In genomic region chr19:45018351-45018831, GRCm38 (mm10) we compare ENCODE assay signal across 8 mouse cellular contexts. TPM values are rescaled to one million over a fixed set of nuclear protein-coding genes. Genes with fewer than 3 reads are reported as not detected.
DNase-seq lines count a peak whose midpoint lies in the region; ATAC-seq and TF ChIP-seq lines count a peak whose summit lies in the region.

No protein-coding gene starts in this region.

- H3K27ac ChIP-seq in cerebellum, adult 2 months (ENCODE audit: insufficient read depth, low read length), result peak overlapping the region; percentile 98
- H3K27ac ChIP-seq in heart, embryonic 14.5 days (replicated peaks in 1 of 2; ENCODE audit: control insufficient read depth in 1 of 2, insufficient read depth in 1 of 2, low read depth in 2 of 2, low read length in 2 of 2), result peak overlapping the region; percentile 98 to 100
- peak overlapping the region; percentile 82 for H3K27ac ChIP-seq in midbrain, postnatal 0 days (ENCODE audit: low read depth, low read length)

- no peaks in the 10 kb centered on the region for H3K27me3 ChIP-seq in cerebellum, adult 2 months (ENCODE audit: control insufficient read depth, insufficient read depth, low read length)
- no peaks in the 10 kb centered on the region for H3K27me3 ChIP-seq in heart, embryonic 14.5 days (ENCODE audit: control insufficient read depth, insufficient read depth, low read length)
- no peaks in the 10 kb centered on the region for H3K27me3 ChIP-seq in midbrain, postnatal 0 days (ENCODE audit: insufficient read depth, low read length)

- TF ChIP-seq POLR2A in cerebellum, adult 2 months (IDR thresholded peaks at IDR 0.05; ENCODE audit: borderline replicate concordance, insufficient read depth, low read length), result no peak

- peaks cover 16% of the 10 kb centered on the region for H3K4me1 ChIP-seq in cerebellum, adult 2 months (ENCODE audit: control insufficient read depth, insufficient read depth, low read length)
- H3K4me1 ChIP-seq in heart, embryonic 14.5 days (ENCODE audit: control insufficient read depth in 2 of 2, insufficient read depth in 2 of 2, low read length in 2 of 2), result peaks cover 23 to 46% of the 10 kb centered on the region in 2 experiments
- peaks cover 15% of the 10 kb centered on the region for H3K4me1 ChIP-seq in midbrain, postnatal 0 days (ENCODE audit: insufficient read depth, low read length)

- TF ChIP-seq CTCF in cerebellum, adult 2 months (IDR thresholded peaks at IDR 0.05; ENCODE audit: borderline replicate concordance, insufficient read depth, low read depth, low read length), result no peak
- no peak for TF ChIP-seq CTCF in midbrain, postnatal 0 days (IDR thresholded peaks at IDR 0.05)

- no peaks in the 10 kb centered on the region for H3K9me3 ChIP-seq in heart, embryonic 14.5 days (ENCODE audit: control insufficient read depth, low read length)
- no peaks in the 10 kb centered on the region for H3K9me3 ChIP-seq in midbrain, postnatal 0 days (ENCODE audit: low read length)

- peak overlapping the region; percentile 98 for H3K4me2 ChIP-seq in heart, embryonic 14.5 days (ENCODE audit: low read length)
- peak overlapping the region; percentile 88 for H3K4me2 ChIP-seq in midbrain, postnatal 0 days (ENCODE audit: low read depth, low read length, poor library complexity, severe bottlenecking)

- peak; percentile 48 to 63 for DNase-seq in cerebellum, adult 2 months
- peak; percentile 61 to 68 for DNase-seq in cerebellum, postnatal 10 days
- peak; percentile 53 to 68 for DNase-seq in kidney, postnatal 4 days
- no peak for DNase-seq in midbrain, postnatal 0 days (ENCODE audit: low spot score)
- no peak for DNase-seq in frontal cortex, postnatal 25 days (ENCODE audit: low spot score in 2 of 2)
- no peak for DNase-seq in layer of hippocampus, adult 9-10 months (ENCODE audit: low spot score)

- peaks cover 25% of the 10 kb centered on the region for H3K36me3 ChIP-seq in heart, embryonic 14.5 days (ENCODE audit: control insufficient read depth, insufficient read depth, low read length)
- no peaks in the 10 kb centered on the region; the same call in 1 of the 2 replicates for H3K36me3 ChIP-seq in midbrain, postnatal 0 days (ENCODE audit: insufficient read depth, low read length)

- peak overlapping the region; percentile 77 for H3K4me3 ChIP-seq in cerebellum, adult 2 months (replicated peaks; ENCODE audit: insufficient read depth, low read depth, low read length)
- peak overlapping the region; percentile 68 to 79 for H3K4me3 ChIP-seq in heart, embryonic 14.5 days (ENCODE audit: control insufficient read depth in 1 of 2, insufficient read depth in 1 of 2, low read depth in 1 of 2, low read length in 2 of 2)
- peak overlapping the region; percentile 72 for H3K4me3 ChIP-seq in midbrain, postnatal 0 days (ENCODE audit: low read depth, low read length)

- H3K9ac ChIP-seq in heart, embryonic 14.5 days (ENCODE audit: low read length), result peak overlapping the region; percentile 96
- peak overlapping the region; percentile 69 for H3K9ac ChIP-seq in midbrain, postnatal 0 days (replicated peaks; ENCODE audit: low read length, poor library complexity, severe bottlenecking)

- ATAC-seq in cerebellum, adult (ENCODE audit: insufficient number of reproducible peaks, low FRiP score, low TSS enrichment), result no peak
- ATAC-seq in heart, embryonic 14.5 days (ENCODE audit: insufficient number of reproducible peaks, insufficient read depth, low FRiP score, low read depth), result no peak
- ATAC-seq in midbrain, postnatal 0 days (ENCODE audit: low FRiP score), result peak; percentile 2; the same call in 1 of the 2 replicates

- 1% methylated on average over 13 of the region's 13 CpGs for WGBS in cerebellum, adult 2 months
- 0% methylated on average over 12 of the region's 13 CpGs for WGBS in heart, embryonic 14.5 days
- WGBS in midbrain, postnatal 0 days, result 0% methylated on average over 12 of the region's 13 CpGs

RNA-seq across cellular contexts. Expression of gene Lzts2, which starts 4.2 kb away (rescaled TPM):
- polyA plus RNA-seq in cerebellum, adult 2 months (2012; rRNA removed), result 54.1 and 56.3 TPM in 2 replicates
- 39.5 and 42.2 TPM in 2 replicates for polyA plus RNA-seq in heart, embryonic 14.5 days (2014; fragmentation: Nextera tagmentation; extraction: Ambion mirVana)
- 32.8 and 40.4 TPM in 2 replicates for total RNA-seq in midbrain, postnatal 0 days (2014; rRNA removed)
- polyA plus RNA-seq in midbrain, postnatal 0 days (2015; fragmentation: Nextera tagmentation; extraction: Ambion mirVana), result 12.9 TPM in 2 replicates

RNA-seq across cellular contexts. Expression of gene Mrpl43, which starts 12.1 kb away (rescaled TPM):
- 86.7 and 88.3 TPM in 2 replicates for polyA plus RNA-seq in cerebellum, adult 2 months (2012; rRNA removed)
- polyA plus RNA-seq in heart, embryonic 14.5 days (2014; fragmentation: Nextera tagmentation; extraction: Ambion mirVana), result 62.0 and 65.5 TPM in 2 replicates
- total RNA-seq in midbrain, postnatal 0 days (2014; rRNA removed), result 55.7 and 87.6 TPM in 2 replicates
- 98.8 and 105 TPM in 2 replicates for polyA plus RNA-seq in midbrain, postnatal 0 days (2015; fragmentation: Nextera tagmentation; extraction: Ambion mirVana)

RNA-seq across cellular contexts. Expression of gene Twnk, which starts 12.9 kb away (rescaled TPM):
- polyA plus RNA-seq in cerebellum, adult 2 months (2012; rRNA removed), result 11.2 and 11.7 TPM in 2 replicates
- polyA plus RNA-seq in heart, embryonic 14.5 days (2014; fragmentation: Nextera tagmentation; extraction: Ambion mirVana), result 14.2 and 14.6 TPM in 2 replicates
- 6.1 and 6.4 TPM in 2 replicates for total RNA-seq in midbrain, postnatal 0 days (2014; rRNA removed)
- polyA plus RNA-seq in midbrain, postnatal 0 days (2015; fragmentation: Nextera tagmentation; extraction: Ambion mirVana), result 6.8 and 7.1 TPM in 2 replicates

RNA-seq across cellular contexts. Expression of gene Pdzd7, which starts 27.1 kb away (rescaled TPM):
- 7.6 and 9.1 TPM in 2 replicates for polyA plus RNA-seq in cerebellum, adult 2 months (2012; rRNA removed)
- polyA plus RNA-seq in heart, embryonic 14.5 days (2014; fragmentation: Nextera tagmentation; extraction: Ambion mirVana), result 0.11 and 0.19 TPM in 2 replicates
- total RNA-seq in midbrain, postnatal 0 days (2014; rRNA removed), result 5.9 and 7.2 TPM in 2 replicates
- polyA plus RNA-seq in midbrain, postnatal 0 days (2015; fragmentation: Nextera tagmentation; extraction: Ambion mirVana), result 2.9 and 3.4 TPM in 2 replicates

RNA-seq across cellular contexts. Expression of gene Sfxn3, which starts 28.9 kb away (rescaled TPM):
- 90.5 and 91.6 TPM in 2 replicates for polyA plus RNA-seq in cerebellum, adult 2 months (2012; rRNA removed)
- polyA plus RNA-seq in heart, embryonic 14.5 days (2014; fragmentation: Nextera tagmentation; extraction: Ambion mirVana), result 17.6 and 18.2 TPM in 2 replicates
- total RNA-seq in midbrain, postnatal 0 days (2014; rRNA removed), result 72.2 and 85.8 TPM in 2 replicates
- 101 and 102 TPM in 2 replicates for polyA plus RNA-seq in midbrain, postnatal 0 days (2015; fragmentation: Nextera tagmentation; extraction: Ambion mirVana)

Comparison
In these comparisons a context has a peak if more than half of its experiments do, and no peak if none do; other contexts are left out.
1. DNase-seq: peak in cerebellum, adult 2 months (2 of 2), cerebellum, postnatal 10 days (2 of 2) and kidney, postnatal 4 days (2 of 2); none in midbrain, postnatal 0 days (single experiment), frontal cortex, postnatal 25 days (0 of 2) and layer of hippocampus, adult 9-10 months (single experiment).
2. Peak in every context shown above with its lines, with median percentiles within 50 percentile points of each other: H3K27ac ChIP-seq and H3K4me3 ChIP-seq.